Mouse (Mus musculus) hindbrain, embryonic 12.5 days (tissue): ENCODE data around the gene Fermt3. TPM values are rescaled to one million over a fixed set of nuclear protein-coding genes. Genes with fewer than 3 reads are reported as not detected.
"Not testable (repeated sequence)": the region's sequence is repeated elsewhere in the genome, so short reads cannot be mapped to it uniquely, and the experiment has no call there.

ENCODE experiments used
- ATAC-seq: fragments of 200-750 bp; cut with Nextera tagmentation; 2 replicates; pipeline ENCODE4 v1.8.0; 2017; ENCODE audit warnings: moderate TSS enrichment; ENCODE audit not compliant: low FRiP score
- H3K27ac ChIP-seq: fragments of 300-500 bp; sonication (generic); 2 replicates; pipeline ENCODE4 v1.5.1; 2016; ENCODE audit warnings: mild to moderate bottlenecking
- H3K27me3 ChIP-seq: fragments of 300-500 bp; sonication (generic); 2 replicates; pipeline ENCODE4 v1.6.1; 2016; ENCODE audit warnings: mild to moderate bottlenecking
- H3K36me3 ChIP-seq: fragments of 300-500 bp; sonication (generic); 2 replicates; pipeline ENCODE4 v1.6.1; 2016; ENCODE audit warnings: mild to moderate bottlenecking
- H3K4me1 ChIP-seq: fragments of 300-500 bp; sonication (generic); 2 replicates; pipeline ENCODE4 v1.6.1; 2016
- H3K4me2 ChIP-seq: fragments of 300-500 bp; sonication (generic); replicated peaks from 2 replicates; pipeline ENCODE4 v1.6.1; 2016; ENCODE audit warnings: mild to moderate bottlenecking
- H3K4me3 ChIP-seq: fragments of 300-500 bp; sonication (generic); 2 replicates; pipeline ENCODE4 v1.5.1; 2016; ENCODE audit warnings: mild to moderate bottlenecking
- H3K9ac ChIP-seq: fragments of 300-500 bp; sonication (generic); 2 replicates; pipeline ENCODE4 v1.6.1; 2016; ENCODE audit warnings: mild to moderate bottlenecking, moderate library complexity
- H3K9me3 ChIP-seq: fragments of 300-500 bp; sonication (generic); replicated peaks from 2 replicates; pipeline ENCODE4 v1.6.1; 2016; ENCODE audit warnings: mild to moderate bottlenecking
- WGBS: fragments of 180-500 bp; shearing (Covaris S2); methylation state at CpG from one replicate; pipeline ENCODE4 v1.1.7; 2016; 5-methylcytosine and 5-hydroxymethylcytosine counted together
- polyA plus RNA-seq: library from polyadenylated mRNA; unstranded; fragments of >200 nt; fragmentation: Nextera tagmentation; extraction: Ambion mirVana; gene quantifications from 2 replicates; pipeline ENCODE4 v1.2.1, GENCODE M21; 2016

The Fermt3 gene
- polyA plus RNA-seq, 1 experiment from 2014 or later: 6.5 TPM

- ATAC-seq: no peak
- H3K9me3 ChIP-seq: no peaks in the 10 kb centered on the region
- peak overlapping the region; percentile 80 for H3K4me2 ChIP-seq
- peak overlapping the region; percentile 54 for H3K4me3 ChIP-seq
- no peak overlapping the region for H3K27ac ChIP-seq
- 52% methylated on average over 21 of the region's 21 CpGs for WGBS
- no peaks in the 10 kb centered on the region for H3K27me3 ChIP-seq
- peak overlapping the region; percentile 71 for H3K9ac ChIP-seq
- H3K4me1 ChIP-seq: peaks cover 42% of the 10 kb centered on the region
- H3K36me3 ChIP-seq: peaks cover 24% of the 10 kb centered on the region
Observed at GRCm38 (mm10) chr19:6995255-6995991, 23.8 kb downstream of the Fermt3 start.

- Histone ChIP-seq H3K27ac (no peak overlapping the region), H3K9ac (peak overlapping the region; percentile 71; the same call in 1 of the 2 replicates), H3K4me2 (peak overlapping the region; percentile 80; the same call in 1 of the 2 replicates), H3K27me3 (no peaks in the 10 kb centered on the region), H3K4me3 (no peak overlapping the region), H3K36me3 (peaks cover 15% of the 10 kb centered on the region), H3K4me1 (peaks cover 42% of the 10 kb centered on the region), H3K9me3 (no peaks in the 10 kb centered on the region)
- ATAC-seq: no peak
- 86% methylated on average over 8 of the region's 8 CpGs for WGBS
Observed at GRCm38 (mm10) chr19:6994489-6994888, 24.8 kb downstream of the Fermt3 start.

GRCm38 (mm10) chr19:6994002-6994401 is 25.3 kb downstream of the Fermt3 start:
- no peaks in the 10 kb centered on the region for H3K9me3 ChIP-seq
- WGBS: 87% methylated on average over 8 of the region's 8 CpGs

GRCm38 (mm10) chr19:6993011-6993770 is 26.1 kb downstream of the Fermt3 start:
- 64% methylated on average over 14 of the region's 14 CpGs for WGBS
- peaks cover 2% of the 10 kb centered on the region; the same call in 1 of the 2 replicates for H3K36me3 ChIP-seq
- H3K27me3 ChIP-seq: no peaks in the 10 kb centered on the region
- H3K4me3 ChIP-seq: peak overlapping the region; percentile 51
- H3K4me1 ChIP-seq: peaks cover 43% of the 10 kb centered on the region
- no peak; the same call in 1 of the 2 replicates for ATAC-seq
- peak overlapping the region; percentile 57 for H3K9ac ChIP-seq
- no peaks in the 10 kb centered on the region for H3K9me3 ChIP-seq
- H3K4me2 ChIP-seq: peak overlapping the region; percentile 88
- H3K27ac ChIP-seq: peak overlapping the region; percentile 53; the same call in 1 of the 2 replicates

More at GRCm38 (mm10) chr19:6994002-6994401, 25.3 kb downstream of the Fermt3 start:
- peaks cover 10% of the 10 kb centered on the region for H3K36me3 ChIP-seq
- no peak overlapping the region for H3K27ac ChIP-seq
- H3K9ac ChIP-seq: no peak overlapping the region
- peaks cover 42% of the 10 kb centered on the region for H3K4me1 ChIP-seq
- no peak for ATAC-seq
- no peak overlapping the region for H3K4me3 ChIP-seq
- H3K4me2 ChIP-seq: no peak overlapping the region
- H3K27me3 ChIP-seq: no peaks in the 10 kb centered on the region

GRCm38 (mm10) chr19:6992011-6992858 is 27.0 kb downstream of the Fermt3 start, which contains the start of gene Dnajc4:
TSS of gene Dnajc4 (minus strand) at chr19:6992572.
- H3K27ac ChIP-seq: peak within 1 kb of the TSS; percentile 53; the same call in 1 of the 2 replicates
- H3K27me3 ChIP-seq: no peaks in the 10 kb centered on the region
- 3% methylated on average over 37 of the region's 37 CpGs for WGBS
- H3K36me3 ChIP-seq: no peaks in the 10 kb centered on the region
- peak; percentile 92 for ATAC-seq
- peak within 1 kb of the TSS; percentile 51 for H3K4me3 ChIP-seq
- H3K4me1 ChIP-seq: peaks cover 50% of the 10 kb centered on the region
- H3K4me2 ChIP-seq: peak within 1 kb of the TSS; percentile 88
- no peaks in the 10 kb centered on the region for H3K9me3 ChIP-seq
- peak within 1 kb of the TSS; percentile 68 for H3K9ac ChIP-seq

- not testable (repeated sequence) for H3K9ac ChIP-seq, H3K4me2 ChIP-seq, H3K36me3 ChIP-seq, H3K4me3 ChIP-seq, H3K9me3 ChIP-seq, H3K27me3 ChIP-seq, ATAC-seq, H3K27ac ChIP-seq
- WGBS: 89% methylated on average over 6 of the region's 6 CpGs
- peaks cover 50% of the 10 kb centered on the region for H3K4me1 ChIP-seq
Observed at GRCm38 (mm10) chr19:6991166-6991565, 28.1 kb downstream of the Fermt3 start.

GRCm38 (mm10) chr19:6990712-6991111 is 28.6 kb downstream of the Fermt3 start:
- 93% methylated on average over 6 of the region's 6 CpGs for WGBS
- Histone ChIP-seq H3K4me3 (no peak overlapping the region), H3K27ac (no peak overlapping the region), H3K9ac (no peak overlapping the region), H3K36me3 (no peaks in the 10 kb centered on the region), H3K4me2 (no peak overlapping the region), H3K9me3 (no peaks in the 10 kb centered on the region), H3K27me3 (no peaks in the 10 kb centered on the region), H3K4me1 (peaks cover 51% of the 10 kb centered on the region)
- no peak for ATAC-seq

- H3K9ac ChIP-seq: no peak overlapping the region
- no peaks in the 10 kb centered on the region for H3K27me3 ChIP-seq
- no peak overlapping the region for H3K4me2 ChIP-seq
- no peak for ATAC-seq
- peaks cover 5% of the 10 kb centered on the region; the same call in 1 of the 2 replicates for H3K36me3 ChIP-seq
- no peak overlapping the region for H3K27ac ChIP-seq
- H3K4me1 ChIP-seq: peaks cover 37% of the 10 kb centered on the region
- no peaks in the 10 kb centered on the region for H3K9me3 ChIP-seq
- no peak overlapping the region for H3K4me3 ChIP-seq
- 83% methylated on average over 8 of the region's 8 CpGs for WGBS
Observed at GRCm38 (mm10) chr19:6989251-6989650, 30.0 kb downstream of the Fermt3 start.

GRCm38 (mm10) chr19:6987904-6988285 is 31.4 kb downstream of the Fermt3 start:
- no peak for ATAC-seq
- H3K4me3 ChIP-seq: peak overlapping the region; percentile 88
- WGBS: 9% methylated on average over 8 of the region's 8 CpGs
- H3K27me3 ChIP-seq: no peaks in the 10 kb centered on the region
- H3K27ac ChIP-seq: peak overlapping the region; percentile 76
- no peaks in the 10 kb centered on the region for H3K9me3 ChIP-seq
- peak overlapping the region; percentile 98 for H3K9ac ChIP-seq
- peaks cover 7% of the 10 kb centered on the region; the same call in 1 of the 2 replicates for H3K36me3 ChIP-seq
- peak overlapping the region; percentile 94 for H3K4me2 ChIP-seq
- H3K4me1 ChIP-seq: peaks cover 29% of the 10 kb centered on the region

GRCm38 (mm10) chr19:6987061-6987903 is 32.0 kb downstream of the Fermt3 start, which contains the start of gene Vegfb:
TSS of gene Vegfb (minus strand) at chr19:6987651.
- peaks cover 28% of the 10 kb centered on the region for H3K4me1 ChIP-seq
- peak within 1 kb of the TSS; percentile 94 for H3K4me2 ChIP-seq
- peak within 1 kb of the TSS; percentile 98 for H3K9ac ChIP-seq
- no peaks in the 10 kb centered on the region for H3K9me3 ChIP-seq
- H3K4me3 ChIP-seq: peak within 1 kb of the TSS; percentile 88
- H3K27me3 ChIP-seq: no peaks in the 10 kb centered on the region
- peak within 1 kb of the TSS; percentile 76 for H3K27ac ChIP-seq
- ATAC-seq: peak; percentile 60
- WGBS: under 1% methylated on average over 62 of the region's 85 CpGs
- H3K36me3 ChIP-seq: peaks cover 13% of the 10 kb centered on the region
